Mouse (Mus musculus): ENCODE data around the gene Olfr730. TPM values are rescaled to one million over a fixed set of nuclear protein-coding genes. Genes with fewer than 3 reads are reported as not detected.

Olfr730 gene
- not detected in 2 replicates for total RNA-seq (2017)

DNA sequence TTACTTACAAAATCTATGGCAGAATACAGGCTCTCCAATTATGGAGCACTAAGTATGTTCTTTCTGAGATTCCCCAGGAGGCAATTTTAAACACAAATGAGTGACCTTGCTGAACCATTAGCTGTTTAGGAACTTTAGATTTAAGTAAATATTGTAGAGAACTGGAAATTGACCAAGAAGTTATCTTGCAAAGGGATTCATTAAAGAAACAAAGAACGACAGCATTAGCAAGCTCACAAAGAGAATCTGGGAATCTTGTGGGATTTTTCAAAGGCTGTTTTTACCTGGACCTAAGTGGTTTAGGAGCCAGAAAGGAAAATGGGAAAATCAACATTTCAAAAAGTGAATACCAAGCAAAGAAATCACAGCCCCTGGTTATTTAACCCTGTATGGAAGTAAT lies at the start of gene Olfr730:
Gene Olfr730, minus strand, starts transcription at position 101 of the 400 bp plus-strand sequence.
- ATAC-seq (replicated peaks; ENCODE audit: low read depth, poor library complexity, severe bottlenecking) = no peak

DNA sequence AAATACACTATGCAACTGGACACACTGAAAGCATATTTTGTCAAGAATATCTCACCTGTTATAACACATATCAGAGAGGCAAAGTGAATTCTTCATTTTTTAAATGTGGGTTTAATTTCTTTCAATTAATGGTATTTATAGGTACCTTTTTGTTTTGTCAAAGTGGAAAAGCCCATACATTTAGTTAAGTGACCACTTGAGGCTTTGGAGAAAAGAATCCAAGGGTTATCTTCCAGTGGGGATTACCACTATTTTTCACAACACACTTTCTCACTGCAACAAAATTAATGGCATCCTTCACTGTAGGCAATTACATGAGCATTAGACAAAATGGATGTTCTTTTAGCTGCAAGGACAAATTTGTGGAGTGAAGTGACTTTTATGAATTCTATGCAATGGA lies 35.2 kb downstream of the Olfr730 start, which contains the start of gene Olfr729:
Gene Olfr729, minus strand, starts transcription at position 101 of the 400 bp plus-strand sequence.
- no peak for ATAC-seq (replicated peaks; ENCODE audit: low read depth, poor library complexity, severe bottlenecking)

DNA sequence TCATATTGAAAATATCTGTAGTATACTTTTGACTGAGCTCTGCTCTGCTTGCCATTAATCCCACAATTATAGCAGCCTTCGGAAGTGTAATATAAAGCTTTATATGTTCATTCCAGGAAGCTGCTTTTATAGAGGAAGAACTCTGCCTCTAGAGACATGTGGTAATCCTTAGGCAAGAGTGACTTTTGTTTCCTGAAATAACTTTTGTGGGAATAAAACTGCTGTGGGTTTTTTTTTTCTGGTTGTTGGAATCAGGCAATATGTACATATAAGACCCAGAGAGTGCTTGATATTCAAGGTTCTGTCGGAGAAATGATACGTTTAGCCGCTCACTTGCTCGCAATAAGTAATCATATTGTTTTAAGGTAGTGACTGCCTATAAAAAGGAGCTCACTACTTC lies 45.4 kb downstream of the Olfr730 start, which contains the start of gene Olfr728:
Gene Olfr728, minus strand, starts transcription at position 101 of the 400 bp plus-strand sequence.
- no peak for ATAC-seq (replicated peaks; ENCODE audit: low read depth, poor library complexity, severe bottlenecking)

Other genes with a start within 250 kb of the Olfr730 start
- not detected in 2 replicates for gene Olfr724, start 224.9 kb downstream of the Olfr730 start, total RNA-seq (2017)
- not detected in 2 replicates for gene Olfr725, start 147.8 kb downstream of the Olfr730 start, total RNA-seq (2017)
- not detected in 2 replicates for gene Olfr726, start 97.2 kb downstream of the Olfr730 start, total RNA-seq (2017)
- gene Olfr727, start 65.0 kb downstream of the Olfr730 start, total RNA-seq (2017) = not detected in 2 replicates
- gene Olfr728, start 45.5 kb downstream of the Olfr730 start, total RNA-seq (2017) = not detected in 2 replicates
- not detected in 2 replicates for gene Olfr729, start 35.3 kb downstream of the Olfr730 start, total RNA-seq (2017)
- gene Olfr731, start 53.7 kb upstream of the Olfr730 start, total RNA-seq (2017) = not detected in 2 replicates
- not detected in 2 replicates for gene Olfr732, start 96.0 kb upstream of the Olfr730 start, total RNA-seq (2017)
- not detected in 2 replicates for gene Olfr733, start 113.3 kb upstream of the Olfr730 start, total RNA-seq (2017)
- gene Olfr734, start 138.6 kb upstream of the Olfr730 start, total RNA-seq (2017) = not detected in 2 replicates
- gene Olfr735, start 160.7 kb upstream of the Olfr730 start, total RNA-seq (2017) = not detected in 2 replicates
- gene Tlr11, start 169.7 kb upstream of the Olfr730 start, total RNA-seq (2017) = not detected in 2 replicates
- gene Olfr736, start 193.0 kb upstream of the Olfr730 start, total RNA-seq (2017) = not detected in 2 replicates
- not detected in 2 replicates for gene Olfr738, start 219.4 kb upstream of the Olfr730 start, total RNA-seq (2017)
- gene Olfr739, start 230.4 kb upstream of the Olfr730 start, total RNA-seq (2017) = not detected in 2 replicates